Comparison of ENCODE assay signal across 8 mouse cellular contexts in the genomic region with DNA sequence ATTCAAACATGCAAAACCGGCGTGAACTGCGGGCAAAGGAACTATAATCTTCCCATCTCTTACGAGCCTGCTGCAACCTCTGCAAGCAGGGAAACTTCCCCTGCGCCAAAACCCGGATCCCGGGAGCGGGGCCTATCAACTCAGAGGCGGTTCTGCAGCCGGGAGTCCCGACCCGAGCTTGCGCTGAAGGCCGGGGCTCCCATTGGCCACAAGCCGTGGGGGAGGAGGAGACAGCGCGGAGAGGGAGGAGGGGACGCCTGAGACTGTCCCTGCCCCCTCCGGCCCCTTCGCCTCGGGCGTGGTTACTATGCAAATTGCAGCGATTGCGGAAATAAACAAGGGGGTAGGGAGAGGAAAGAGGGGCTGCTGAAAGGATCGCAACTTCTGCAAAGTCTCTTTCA. TPM values are rescaled to one million over a fixed set of nuclear protein-coding genes. Genes with fewer than 3 reads are reported as not detected.
DNase-seq lines count a peak whose midpoint lies in the region; ATAC-seq and TF ChIP-seq lines count a peak whose summit lies in the region.

No protein-coding gene starts in this region.

- under 1% methylated on average over 25 of the region's 25 CpGs for WGBS in forebrain, embryonic 15.5 days
- WGBS in lung, adult 2 months = under 1% methylated on average over 25 of the region's 25 CpGs
- under 1% methylated on average over 25 of the region's 25 CpGs for WGBS in neural tube, embryonic 15.5 days

- TF ChIP-seq CTCF in G1E (IDR thresholded peaks at IDR 0.05; ENCODE audit: low read depth, low read length) = no peak
- no peak for TF ChIP-seq CTCF in layer of hippocampus, adult 2 months (conservative IDR thresholded peaks at IDR 0.05)
- no peak for TF ChIP-seq CTCF in lung, adult 2 months (IDR thresholded peaks at IDR 0.05; ENCODE audit: insufficient read depth, low read length)

- H3K27ac ChIP-seq in forebrain, embryonic 15.5 days (replicated peaks) = peak overlapping the region; percentile 97
- peak overlapping the region; percentile 92 for H3K27ac ChIP-seq in layer of hippocampus, adult 2 months
- peak overlapping the region; percentile 87 for H3K27ac ChIP-seq in neural tube, embryonic 15.5 days (replicated peaks)

- peak overlapping the region; percentile 58 for H3K4me2 ChIP-seq in forebrain, embryonic 15.5 days (replicated peaks)
- peak overlapping the region; percentile 70 for H3K4me2 ChIP-seq in neural tube, embryonic 15.5 days

- intact Hi-C loops in heart, postnatal 25 days (cut with DNase I) = loop anchor here (5.0 kb wide), 1 partner anchor 550 kb away; no protein-coding TSS in a partner anchor

- H3K9me3 ChIP-seq in G1E (replicated peaks) = peaks cover 8% of the 10 kb centered on the region
- no peaks in the 10 kb centered on the region for H3K9me3 ChIP-seq in forebrain, embryonic 15.5 days
- no peaks in the 10 kb centered on the region for H3K9me3 ChIP-seq in neural tube, embryonic 15.5 days (replicated peaks)

- H3K27me3 ChIP-seq in G1E (ENCODE audit: insufficient read depth, low read length) = no peaks in the 10 kb centered on the region
- no peaks in the 10 kb centered on the region for H3K27me3 ChIP-seq in forebrain, embryonic 15.5 days
- H3K27me3 ChIP-seq in neural tube, embryonic 15.5 days (replicated peaks) = peaks cover 4% of the 10 kb centered on the region

- peak; percentile 87 for ATAC-seq in G1E (ENCODE audit: extremely low read depth, insufficient number of reproducible peaks, low FRiP score, poor library complexity, severe bottlenecking)
- ATAC-seq in forebrain, embryonic 15.5 days (replicated peaks) = peak; percentile 91
- ATAC-seq in neural tube, embryonic 15.5 days (ENCODE audit: low FRiP score) = peak; percentile 93

- H3K4me1 ChIP-seq in G1E (ENCODE audit: insufficient read depth, low read depth, low read length) = no peaks in the 10 kb centered on the region
- peaks cover 39% of the 10 kb centered on the region for H3K4me1 ChIP-seq in forebrain, embryonic 15.5 days
- no peaks in the 10 kb centered on the region; the same call in 1 of the 2 replicates for H3K4me1 ChIP-seq in lung, adult 2 months (ENCODE audit: control insufficient read depth, insufficient read depth, low read length)
- H3K4me1 ChIP-seq in neural tube, embryonic 15.5 days = peaks cover 35% of the 10 kb centered on the region

- peak overlapping the region; percentile 48 for H3K9ac ChIP-seq in forebrain, embryonic 15.5 days (replicated peaks)
- peak overlapping the region; percentile 47 for H3K9ac ChIP-seq in neural tube, embryonic 15.5 days (replicated peaks)

- DNase-seq in G1E (ENCODE audit: low spot score) = peak; percentile 45
- peak; percentile 98 for DNase-seq in cerebellum, adult 11-12 months
- peak; percentile 99 for DNase-seq in heart, postnatal 25 days (ENCODE audit: low spot score)
- peak; percentile 96 to 98 for DNase-seq in layer of hippocampus, adult 2 months (ENCODE audit: low spot score in 2 of 2)
- DNase-seq in lung, adult 2 months = peak; percentile 96
- peak; percentile 96 for DNase-seq in testis, postnatal 10 days (ENCODE audit: low spot score)

- H3K36me3 ChIP-seq in G1E (replicated peaks) = no peaks in the 10 kb centered on the region
- H3K36me3 ChIP-seq in forebrain, embryonic 15.5 days = no peaks in the 10 kb centered on the region
- H3K36me3 ChIP-seq in neural tube, embryonic 15.5 days = no peaks in the 10 kb centered on the region

- peak overlapping the region; percentile 64 for H3K4me3 ChIP-seq in G1E (ENCODE audit: low read depth, low read length)
- H3K4me3 ChIP-seq in forebrain, embryonic 15.5 days = peak overlapping the region; percentile 46
- peak overlapping the region; percentile 66 for H3K4me3 ChIP-seq in layer of hippocampus, adult 2 months
- peak overlapping the region; percentile 85 for H3K4me3 ChIP-seq in lung, adult 2 months (replicated peaks; ENCODE audit: extremely low read depth, low read depth, low read length)
- peak overlapping the region; percentile 53 for H3K4me3 ChIP-seq in neural tube, embryonic 15.5 days (replicated peaks)

- TF ChIP-seq POLR2A in lung, adult 2 months (IDR thresholded peaks at IDR 0.05; ENCODE audit: borderline replicate concordance, extremely low read depth, low read depth, low read length) = peak; percentile 78; the same call in 1 of the 2 replicates

RNA-seq across cellular contexts. Expression of a gene that starts 0.5 kb away (rescaled TPM):
- total RNA-seq in G1E (2014; fragmentation: Nextera tagmentation) = 17.6 and 25.1 TPM in 2 replicates
- 0.99 and 1.3 TPM in 2 replicates for total RNA-seq in G1E (2017)
- polyA plus RNA-seq in G1E (2012) = 0.45 and 0.96 TPM in 2 replicates
- polyA plus RNA-seq in forebrain, embryonic 15.5 days (2015; fragmentation: Nextera tagmentation; extraction: Ambion mirVana) = 98.3 and 101 TPM in 2 replicates
- total RNA-seq in heart, postnatal 25 days (2021) = 100 to 1,000 TPM; 134 to 149 TPM
- 100 to 1,000 TPM; 113 to 115 TPM for total RNA-seq in layer of hippocampus, adult 2 months (2021)
- 52.7 and 57.7 TPM in 2 replicates for polyA plus RNA-seq in lung, adult 2 months (2012; rRNA removed)
- polyA plus RNA-seq in neural tube, embryonic 15.5 days (2015; fragmentation: Nextera tagmentation; extraction: Ambion mirVana) = 36.0 and 38.5 TPM in 2 replicates

RNA-seq across cellular contexts. Expression of a gene that starts 5.8 kb away (rescaled TPM):
- total RNA-seq in G1E (2014; fragmentation: Nextera tagmentation) (not detected in 2 replicates), G1E (2017) (0.11 TPM in 1 of 2 replicates, not detected in the other)
- polyA plus RNA-seq in G1E (2012) = not detected in 2 replicates
- polyA plus RNA-seq in forebrain, embryonic 15.5 days (2015; fragmentation: Nextera tagmentation; extraction: Ambion mirVana) = 39.8 and 45.7 TPM in 2 replicates
- not detected for total RNA-seq in heart, postnatal 25 days (2021)
- 1 to 10 TPM; 7.1 to 7.9 TPM for total RNA-seq in layer of hippocampus, adult 2 months (2021)
- 0.17 TPM in 1 of 2 replicates, not detected in the other for polyA plus RNA-seq in lung, adult 2 months (2012; rRNA removed)
- 13.5 and 18.4 TPM in 2 replicates for polyA plus RNA-seq in neural tube, embryonic 15.5 days (2015; fragmentation: Nextera tagmentation; extraction: Ambion mirVana)

Comparison
In these comparisons a context has a peak if more than half of its experiments do, and no peak if none do; other contexts are left out.
1. Peak in every context shown above with its lines: DNase-seq, ATAC-seq, H3K4me3 ChIP-seq and H3K27ac ChIP-seq.
2. DNase-seq: peak in every context shown above with its lines; median percentile 99 in heart, postnatal 25 days; 98 in cerebellum, adult 11-12 months; 97 in layer of hippocampus, adult 2 months; 96 in lung, adult 2 months; 96 in testis, postnatal 10 days; 45 in G1E.
3. RNA of a gene that starts 0.5 kb away (polyA plus RNA-seq): 98.3 to 101 TPM in forebrain, embryonic 15.5 days, 52.7 to 57.7 TPM in lung, adult 2 months and 36.0 to 38.5 TPM in neural tube, embryonic 15.5 days; 0.45 to 0.96 TPM in G1E; every median in the first group is over 10 times any median in the second.
4. RNA of a gene that starts 5.8 kb away (polyA plus RNA-seq): 39.8 to 45.7 TPM in forebrain, embryonic 15.5 days and 13.5 to 18.4 TPM in neural tube, embryonic 15.5 days; 0.17 TPM in lung, adult 2 months and not detected in G1E; every median in the first group is over 10 times any median in the second.